In the genomic region with DNA sequence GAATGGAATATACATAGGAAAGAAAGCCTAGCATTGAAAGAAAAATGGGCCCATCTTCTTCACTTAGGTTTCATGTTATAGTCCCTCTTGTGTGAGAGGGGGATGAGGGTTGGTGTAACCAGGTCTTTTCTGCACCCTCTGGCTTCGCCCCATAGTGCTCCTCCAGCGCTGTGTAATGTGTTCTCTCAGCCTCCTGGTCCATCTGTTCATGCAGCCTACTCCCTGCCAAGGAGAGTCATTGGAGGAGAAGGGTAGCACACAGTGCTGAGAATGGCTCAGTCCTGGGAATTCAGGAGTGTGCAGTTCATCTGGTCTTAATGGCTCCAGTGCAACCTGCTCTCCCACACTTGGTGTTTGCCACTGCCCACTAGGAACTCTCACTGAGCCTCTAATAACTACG, we compare ENCODE assay signal across 16 mouse cellular contexts. TPM values are rescaled to one million over a fixed set of nuclear protein-coding genes. Genes with fewer than 3 reads are reported as not detected.
DNase-seq lines count a peak whose midpoint lies in the region; TF ChIP-seq lines count a peak whose summit lies in the region.
"Had no signal": no experiment of that assay in that cellular context is flagged by ENCODE, and none has a peak within 500 bp of the region (broad histone marks: within the 10 kb centered on the region; RNA-seq: fewer than 3 reads in every experiment).

No protein-coding gene starts in this region.

- 20% methylated on average over 3 of the region's 3 CpGs for WGBS in cerebellum, adult 2 months

- H3K27ac ChIP-seq in layer of hippocampus, adult 2 months, result peak overlapping the region; percentile 79
- peak overlapping the region; percentile 31 for H3K27ac ChIP-seq in cerebellum, adult 2 months (ENCODE audit: insufficient read depth, low read length)
- H3K27ac ChIP-seq: embryonic facial prominence, embryonic 13.5 days; kidney, postnatal 0 days; limb, embryonic 13.5 days had no signal

- H3K4me1 ChIP-seq in cerebellum, adult 2 months (ENCODE audit: control insufficient read depth, insufficient read depth, low read length), result peaks cover 38% of the 10 kb centered on the region

- no peak overlapping the region for H3K4me3 ChIP-seq in layer of hippocampus, adult 2 months
- no peak overlapping the region for H3K4me3 ChIP-seq in cerebellum, adult 2 months (replicated peaks; ENCODE audit: insufficient read depth, low read depth, low read length)
- H3K4me3 ChIP-seq: embryonic facial prominence, embryonic 13.5 days; limb, embryonic 13.5 days had no signal

- no peak for TF ChIP-seq CTCF in layer of hippocampus, adult 2 months (conservative IDR thresholded peaks at IDR 0.05)
- TF ChIP-seq CTCF in cerebellum, adult 2 months (IDR thresholded peaks at IDR 0.05; ENCODE audit: borderline replicate concordance, insufficient read depth, low read depth, low read length), result no peak; the same call in 1 of the 2 replicates

- peak; percentile 38; the same call in 1 of the 2 replicates for TF ChIP-seq POLR2A in cerebellum, adult 2 months (IDR thresholded peaks at IDR 0.05; ENCODE audit: borderline replicate concordance, insufficient read depth, low read length)

- H3K27me3 ChIP-seq in cerebellum, adult 2 months (ENCODE audit: control insufficient read depth, insufficient read depth, low read length), result no peaks in the 10 kb centered on the region
- H3K27me3 ChIP-seq: CH12.LX; embryonic facial prominence, embryonic 13.5 days; limb, embryonic 13.5 days had no signal

- peak; percentile 48 to 74 for DNase-seq in layer of hippocampus, adult 2 months (ENCODE audit: low spot score in 2 of 2)
- no peak for DNase-seq in layer of hippocampus, postnatal 10 days (ENCODE audit: low spot score in 2 of 2)
- peak; percentile 81 to 93 for DNase-seq in cerebellum, adult 2 months
- peak; percentile 80 to 83 for DNase-seq in cerebellum, postnatal 25 days
- peak; percentile 59 for DNase-seq in right cerebral cortex, postnatal 25 days
- no peak for DNase-seq in spleen, postnatal 14 days (ENCODE audit: low spot score in 2 of 2)
- DNase-seq in kidney, postnatal 14 days, result no peak
- DNase-seq: heart, adult 11 months; heart, postnatal 10 days; lung, adult 18-20 months; spleen, adult 18-20 months had no signal

RNA-seq across cellular contexts. Expression of gene Lrrc4, which starts 30.6 kb away (rescaled TPM):
- total RNA-seq in layer of hippocampus, adult 2 months (2021), result 10 to 100 TPM; 96.2 to 98.8 TPM
- 10 to 100 TPM; 62.3 to 65.5 TPM for total RNA-seq in layer of hippocampus, postnatal 10 days (2021)
- polyA plus RNA-seq in cerebellum, adult 2 months (2012; rRNA removed), result 51.6 and 58.0 TPM in 2 replicates
- total RNA-seq: neutrophil, adult 5-6 weeks had no signal

Comparison
In these comparisons a context has a peak if more than half of its experiments do, and no peak if none do; other contexts are left out.
1. DNase-seq: peak in layer of hippocampus, adult 2 months (2 of 2), cerebellum, adult 2 months (2 of 2), cerebellum, postnatal 25 days (2 of 2) and right cerebral cortex, postnatal 25 days (single experiment); none in layer of hippocampus, postnatal 10 days (0 of 2), spleen, postnatal 14 days (0 of 2) and kidney, postnatal 14 days (single experiment).